In the genomic region with DNA sequence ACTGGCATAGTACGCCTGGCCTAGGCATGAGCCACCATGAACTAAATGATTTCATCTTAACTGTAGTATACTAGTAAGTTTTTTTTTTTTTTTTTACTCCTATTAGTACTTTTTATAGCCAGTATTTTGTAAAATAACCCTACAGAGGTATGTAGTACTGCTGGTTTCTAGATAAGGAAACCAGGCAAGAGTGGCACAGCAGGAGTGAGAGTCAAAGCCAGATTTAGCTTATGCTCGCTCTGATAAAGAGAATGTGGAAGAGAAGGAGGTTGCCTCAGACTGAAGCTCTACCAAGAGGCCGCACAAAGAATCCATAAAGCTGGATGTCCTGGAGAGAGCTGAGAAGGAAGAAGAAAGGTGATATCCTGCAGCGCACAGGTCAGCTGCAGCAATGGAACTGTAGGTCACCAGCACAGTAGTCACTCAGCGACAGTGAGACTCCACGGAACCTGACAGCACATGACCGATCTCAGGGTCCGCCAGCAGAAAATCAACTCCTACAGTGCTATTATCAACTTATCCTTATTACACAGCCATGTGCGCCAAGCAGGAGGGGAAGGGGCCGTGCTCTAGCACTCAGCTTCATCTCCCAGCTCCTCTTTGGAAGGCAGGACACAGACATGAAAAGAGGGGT, we compare ENCODE assay signal across 22 mouse cellular contexts. TPM values are rescaled to one million over a fixed set of nuclear protein-coding genes. Genes with fewer than 3 reads are reported as not detected.
A peak's percentile ranks its signal among the peaks of the same experiment; 100 is the strongest.
DNase-seq lines count a peak whose midpoint lies in the region; ATAC-seq lines count a peak whose summit lies in the region.
"Had no signal": no experiment of that assay in that cellular context is flagged by ENCODE, and none has a peak within 500 bp of the region (broad histone marks: within the 10 kb centered on the region; RNA-seq: fewer than 3 reads in every experiment).

No protein-coding gene starts in this region.

- no peak for DNase-seq in heart, embryonic 10.5 days (ENCODE audit: low spot score)
- DNase-seq in heart, postnatal 4 days, result no peak
- DNase-seq in heart, adult 9 months (ENCODE audit: low spot score in 2 of 2), result no peak
- no peak for DNase-seq in heart, postnatal 14 days
- DNase-seq in brain, adult 2 months (ENCODE audit: low read depth, low spot score), result peak; percentile 33
- DNase-seq: adrenal gland, adult 8-10 months; adrenal gland, postnatal 25 days; cerebellum, adult 18-20 months; cerebellum, adult 9-10 months; cerebellum, postnatal 14 days; gastrocnemius, postnatal 10 days; gastrocnemius, postnatal 36 days; kidney, adult 2 months had no signal

- intact Hi-C loops in heart, postnatal 14 days (cut with DNase I), result no loop called here

- ATAC-seq in heart, embryonic 13.5 days (ENCODE audit: extremely low read depth, insufficient number of reproducible peaks, low FRiP score, low TSS enrichment), result no peak; the same call in 1 of the 2 replicates
- ATAC-seq in heart, embryonic 16.5 days (replicated peaks; ENCODE audit: extremely low read depth, insufficient read depth, low FRiP score), result peak; percentile 77; the same call in 1 of the 2 replicates
- ATAC-seq: activated CD4-positive, CD25-positive, alpha-beta regulatory T cell, adult 4 months; forebrain, embryonic 13.5 days; forebrain, embryonic 16.5 days; intestine, postnatal 0 days had no signal

- H3K4me3 ChIP-seq in heart, embryonic 10.5 days, result no peak overlapping the region
- H3K4me3 ChIP-seq in heart, embryonic 13.5 days, result no peak overlapping the region
- H3K4me3 ChIP-seq in heart, embryonic 16.5 days (ENCODE audit: low read length), result no peak overlapping the region
- H3K4me3 ChIP-seq: forebrain, embryonic 10.5 days; forebrain, embryonic 13.5 days; hindbrain, embryonic 12.5 days; hindbrain, embryonic 15.5 days had no signal

- WGBS in heart, embryonic 10.5 days, result 81% methylated on average over 10 of the region's 10 CpGs
- WGBS in heart, embryonic 13.5 days, result 64% methylated on average over 10 of the region's 10 CpGs
- 63% methylated on average over 10 of the region's 10 CpGs for WGBS in heart, embryonic 16.5 days

- peak overlapping the region; percentile 42; the same call in 1 of the 2 replicates for H3K27ac ChIP-seq in heart, embryonic 10.5 days
- H3K27ac ChIP-seq in heart, embryonic 13.5 days (replicated peaks), result peak overlapping the region; percentile 85
- peak overlapping the region; percentile 86 for H3K27ac ChIP-seq in heart, embryonic 16.5 days (ENCODE audit: low read length)
- H3K27ac ChIP-seq: forebrain, embryonic 10.5 days; forebrain, embryonic 13.5 days; hindbrain, embryonic 12.5 days; hindbrain, embryonic 15.5 days had no signal

- H3K9ac ChIP-seq in heart, embryonic 13.5 days, result no peak overlapping the region
- peak overlapping the region; percentile 52; the same call in 1 of the 2 replicates for H3K9ac ChIP-seq in heart, embryonic 16.5 days (ENCODE audit: low read length)
- H3K9ac ChIP-seq: forebrain, embryonic 13.5 days; hindbrain, embryonic 12.5 days; hindbrain, embryonic 15.5 days had no signal

- peaks cover 21% of the 10 kb centered on the region for H3K4me1 ChIP-seq in heart, embryonic 10.5 days
- H3K4me1 ChIP-seq in heart, embryonic 13.5 days, result peaks cover 45% of the 10 kb centered on the region
- H3K4me1 ChIP-seq in heart, embryonic 16.5 days (ENCODE audit: control insufficient read depth, insufficient read depth, low read length), result peaks cover 17% of the 10 kb centered on the region
- H3K4me1 ChIP-seq: forebrain, embryonic 10.5 days; hindbrain, embryonic 12.5 days; hindbrain, embryonic 15.5 days had no signal

- no peaks in the 10 kb centered on the region for H3K27me3 ChIP-seq in heart, embryonic 10.5 days (ENCODE audit: insufficient read depth, poor library complexity, severe bottlenecking)
- H3K27me3 ChIP-seq in heart, embryonic 13.5 days (replicated peaks), result no peaks in the 10 kb centered on the region
- no peaks in the 10 kb centered on the region for H3K27me3 ChIP-seq in heart, embryonic 16.5 days (ENCODE audit: control insufficient read depth, insufficient read depth, low read length)
- H3K27me3 ChIP-seq: forebrain, embryonic 13.5 days; hindbrain, embryonic 12.5 days; hindbrain, embryonic 15.5 days had no signal

- H3K36me3 ChIP-seq in heart, embryonic 10.5 days, result peaks cover 17% of the 10 kb centered on the region
- H3K36me3 ChIP-seq in heart, embryonic 13.5 days, result peaks cover 14% of the 10 kb centered on the region
- no peaks in the 10 kb centered on the region for H3K36me3 ChIP-seq in heart, embryonic 16.5 days (ENCODE audit: control insufficient read depth, insufficient read depth)
- H3K36me3 ChIP-seq: hindbrain, embryonic 15.5 days had no signal

- peak overlapping the region; percentile 25; the same call in 1 of the 2 replicates for H3K4me2 ChIP-seq in heart, embryonic 13.5 days
- peak overlapping the region; percentile 28; the same call in 1 of the 2 replicates for H3K4me2 ChIP-seq in heart, embryonic 16.5 days (ENCODE audit: low read depth, low read length)
- H3K4me2 ChIP-seq: forebrain, embryonic 13.5 days; hindbrain, embryonic 12.5 days; hindbrain, embryonic 15.5 days had no signal

- H3K9me3 ChIP-seq in heart, embryonic 10.5 days, result no peaks in the 10 kb centered on the region
- H3K9me3 ChIP-seq in heart, embryonic 13.5 days, result no peaks in the 10 kb centered on the region
- no peaks in the 10 kb centered on the region for H3K9me3 ChIP-seq in heart, embryonic 16.5 days (replicated peaks; ENCODE audit: control insufficient read depth, low read length)
- H3K9me3 ChIP-seq: forebrain, embryonic 13.5 days; hindbrain, embryonic 12.5 days; hindbrain, embryonic 15.5 days had no signal

RNA-seq across cellular contexts. Expression of gene Jam3, which starts 14.7 kb away (rescaled TPM):
- polyA plus RNA-seq in heart, embryonic 10.5 days (2016; fragmentation: Nextera tagmentation; extraction: Ambion mirVana), result 51.2 and 66.7 TPM in 2 replicates
- total RNA-seq in heart, postnatal 4 days (2021), result 10 to 100 TPM; 17.3 to 22.5 TPM
- polyA plus RNA-seq in heart, embryonic 13.5 days (2015; fragmentation: Nextera tagmentation; extraction: Ambion mirVana), result 39.8 and 43.4 TPM in 2 replicates
- 40.0 and 40.7 TPM in 2 replicates for polyA plus RNA-seq in heart, embryonic 16.5 days (2015; fragmentation: Nextera tagmentation; extraction: Ambion mirVana)
- 10 to 100 TPM; 16.8 to 17.3 TPM for total RNA-seq in heart, postnatal 14 days (2021)
